Mouse (Mus musculus): Measurements from ENCODE around the gene 2010003K11Rik.

DNA sequence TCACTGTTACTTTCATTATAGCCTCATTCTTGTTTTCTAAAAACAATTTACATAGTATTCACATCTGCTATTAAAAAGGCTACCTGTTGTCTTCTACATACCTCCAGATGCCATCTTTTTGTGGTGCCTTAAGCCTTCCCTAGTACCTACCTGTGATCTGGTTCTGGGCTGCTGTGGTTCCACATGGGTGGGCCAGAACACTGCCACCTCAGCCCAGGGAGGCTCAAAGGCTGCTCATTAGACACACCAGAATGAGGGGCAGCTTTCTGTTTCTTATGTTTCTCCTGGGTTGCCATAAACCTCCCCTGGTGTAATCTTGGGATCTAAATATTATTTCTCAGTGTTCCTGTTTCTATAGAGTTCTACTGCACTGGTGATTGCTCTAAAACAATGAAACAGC lies 43.7 kb upstream of the 2010003K11Rik start:
- TF ChIP-seq POLR2A (IDR thresholded peaks at IDR 0.05; ENCODE audit: low read depth, low read length) (no peak), CTCF (IDR thresholded peaks at IDR 0.05; ENCODE audit: extremely low read depth, insufficient read depth, insufficient read length, insufficient replicate concordance) (no peak)
